Mouse (Mus musculus): ENCODE measurements around the gene Kcnip3.

Gene Kcnip3

GRCm38 (mm10) chr2:127462314-127462713 lies 59.6 kb downstream of the Kcnip3 start:
- DNase-seq: peak; percentile 56

GRCm38 (mm10) chr2:127461351-127461750 lies 60.5 kb downstream of the Kcnip3 start:
- no peak for DNase-seq

GRCm38 (mm10) chr2:127459341-127459740 lies 62.6 kb downstream of the Kcnip3 start:
- DNase-seq: no peak

GRCm38 (mm10) chr2:127453764-127454163 lies 68.1 kb downstream of the Kcnip3 start:
- peak; percentile 76 for DNase-seq

- no peak for DNase-seq
These were observed 68.8 kb downstream of the Kcnip3 start for GRCm38 (mm10) chr2:127453141-127453540.

GRCm38 (mm10) chr2:127451748-127452147 lies 70.1 kb downstream of the Kcnip3 start:
- no peak for DNase-seq

- DNase-seq: no peak
These were observed 72.2 kb downstream of the Kcnip3 start for GRCm38 (mm10) chr2:127449691-127450090.

GRCm38 (mm10) chr2:127446847-127447246 lies 75.0 kb downstream of the Kcnip3 start:
- DNase-seq: no peak

- DNase-seq: peak; percentile 85
These were observed 77.7 kb downstream of the Kcnip3 start, which contains the start of gene Fahd2a for GRCm38 (mm10) chr2:127444055-127444789. TSS of gene Fahd2a (minus strand) at chr2:127444565.

GRCm38 (mm10) chr2:127437697-127438096 lies 84.2 kb downstream of the Kcnip3 start:
- DNase-seq: no peak

GRCm38 (mm10) chr2:127435554-127435953 lies 86.3 kb downstream of the Kcnip3 start:
- no peak for DNase-seq

GRCm38 (mm10) chr2:127435135-127435534 lies 86.8 kb downstream of the Kcnip3 start:
- peak; percentile 54 for DNase-seq

- no peak for DNase-seq
These were observed 88.2 kb downstream of the Kcnip3 start for GRCm38 (mm10) chr2:127433487-127434295.

GRCm38 (mm10) chr2:127430238-127430637 lies 91.7 kb downstream of the Kcnip3 start:
- no peak for DNase-seq

- no peak for DNase-seq
These were observed 96.9 kb downstream of the Kcnip3 start, which contains the start of gene Gpat2 for GRCm38 (mm10) chr2:127424977-127425376. TSS of gene Gpat2 (plus strand) at chr2:127425199.

GRCm38 (mm10) chr2:127418266-127418970 lies 103.5 kb downstream of the Kcnip3 start:
- DNase-seq: no peak

- DNase-seq: no peak
These were observed 105.2 kb downstream of the Kcnip3 start for GRCm38 (mm10) chr2:127416706-127417105.

- no peak for DNase-seq
These were observed 106.1 kb downstream of the Kcnip3 start for GRCm38 (mm10) chr2:127415806-127416205.

- DNase-seq: no peak
These were observed 110.8 kb downstream of the Kcnip3 start for GRCm38 (mm10) chr2:127411126-127411525.
